Mouse (Mus musculus): ENCODE data around the gene Tcte1. TPM values are rescaled to one million over a fixed set of nuclear protein-coding genes. Genes with fewer than 3 reads are reported as not detected.

The Tcte1 gene
- polyA plus RNA-seq, 1 experiment from 2014 or later = 1.1 TPM

- peak; percentile 43 for DNase-seq (ENCODE audit: low spot score)
- 13% methylated on average over 18 of the region's 18 CpGs for WGBS
- peaks cover 39% of the 10 kb centered on the region for H3K4me1 ChIP-seq
- H3K4me3 ChIP-seq = peak overlapping the region; percentile 94
- H3K36me3 ChIP-seq (replicated peaks) = peaks cover 49% of the 10 kb centered on the region
- peak overlapping the region; percentile 94 for H3K27ac ChIP-seq (replicated peaks)
- H3K9me3 ChIP-seq = no peaks in the 10 kb centered on the region
- H3K27me3 ChIP-seq (replicated peaks; ENCODE audit: low read depth, poor library complexity, severe bottlenecking) = no peaks in the 10 kb centered on the region
Measured at GRCm38 (mm10) chr17:45564531-45565084, 41.4 kb downstream of the Tcte1 start.

- H3K36me3 ChIP-seq (replicated peaks) = peaks cover 54% of the 10 kb centered on the region
- peak overlapping the region; percentile 94 for H3K4me3 ChIP-seq
- no peaks in the 10 kb centered on the region for H3K9me3 ChIP-seq
- peaks cover 42% of the 10 kb centered on the region for H3K4me1 ChIP-seq
- H3K27me3 ChIP-seq (replicated peaks; ENCODE audit: low read depth, poor library complexity, severe bottlenecking) = no peaks in the 10 kb centered on the region
- WGBS = 95% methylated on average over 11 of the region's 11 CpGs
- DNase-seq (ENCODE audit: low spot score) = no peak
- H3K27ac ChIP-seq (replicated peaks) = peak overlapping the region; percentile 94
Measured at GRCm38 (mm10) chr17:45565103-45565502, 41.9 kb downstream of the Tcte1 start.

- WGBS = 86% methylated on average over 1 of the region's 1 CpGs
- Histone ChIP-seq H3K4me3 (peak overlapping the region; percentile 6; the same call in 1 of the 2 replicates), H3K4me1 (peaks cover 51% of the 10 kb centered on the region), H3K27ac (replicated peaks) (no peak overlapping the region), H3K9me3 (no peaks in the 10 kb centered on the region), H3K36me3 (replicated peaks) (peaks cover 59% of the 10 kb centered on the region), H3K27me3 (replicated peaks; ENCODE audit: low read depth, poor library complexity, severe bottlenecking) (no peaks in the 10 kb centered on the region)
- no peak for DNase-seq (ENCODE audit: low spot score)
Measured at GRCm38 (mm10) chr17:45566031-45566359, 42.8 kb downstream of the Tcte1 start.

DNA sequence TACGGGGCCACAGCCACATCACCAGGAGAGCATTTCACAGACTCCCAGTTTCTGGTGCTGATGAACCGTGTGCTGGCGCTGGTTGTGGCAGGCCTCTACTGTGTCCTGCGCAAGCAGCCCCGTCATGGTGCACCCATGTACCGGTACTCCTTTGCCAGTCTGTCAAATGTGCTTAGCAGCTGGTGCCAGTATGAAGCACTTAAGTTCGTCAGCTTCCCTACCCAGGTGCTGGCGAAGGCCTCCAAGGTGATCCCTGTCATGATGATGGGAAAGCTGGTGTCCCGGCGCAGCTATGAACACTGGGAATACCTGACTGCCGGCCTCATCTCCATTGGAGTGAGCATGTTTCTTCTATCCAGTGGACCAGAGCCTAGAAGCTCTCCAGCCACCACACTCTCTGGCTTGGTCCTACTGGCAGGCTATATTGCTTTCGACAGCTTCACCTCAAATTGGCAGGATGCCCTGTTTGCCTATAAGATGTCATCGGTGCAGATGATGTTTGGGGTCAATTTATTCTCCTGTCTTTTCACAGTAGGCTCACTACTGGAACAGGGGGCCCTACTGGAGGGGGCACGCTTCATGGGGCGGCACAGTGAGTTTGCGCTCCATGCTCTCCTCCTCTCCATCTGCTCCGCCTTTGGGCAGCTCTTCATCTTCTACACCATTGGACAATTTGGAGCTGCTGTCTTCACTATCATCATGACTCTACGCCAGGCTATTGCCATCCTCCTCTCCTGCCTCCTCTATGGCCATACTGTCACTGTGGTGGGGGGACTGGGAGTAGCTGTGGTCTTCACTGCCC is 43.3 kb downstream of the Tcte1 start:
- Histone ChIP-seq H3K4me3 (peak overlapping the region; percentile 30), H3K27me3 (replicated peaks; ENCODE audit: low read depth, poor library complexity, severe bottlenecking) (no peaks in the 10 kb centered on the region), H3K27ac (replicated peaks) (no peak overlapping the region), H3K9me3 (no peaks in the 10 kb centered on the region), H3K4me1 (peaks cover 56% of the 10 kb centered on the region), H3K36me3 (replicated peaks) (peaks cover 65% of the 10 kb centered on the region)
- WGBS = 76% methylated on average over 18 of the region's 18 CpGs
- DNase-seq (ENCODE audit: low spot score) = peak; percentile 44

- WGBS = 32% methylated on average over 4 of the region's 4 CpGs
- no peaks in the 10 kb centered on the region for H3K9me3 ChIP-seq
- no peaks in the 10 kb centered on the region for H3K27me3 ChIP-seq (replicated peaks; ENCODE audit: low read depth, poor library complexity, severe bottlenecking)
- peak overlapping the region; percentile 30 for H3K4me3 ChIP-seq
- peaks cover 60% of the 10 kb centered on the region for H3K4me1 ChIP-seq
- H3K36me3 ChIP-seq (replicated peaks) = peaks cover 71% of the 10 kb centered on the region
- no peak for DNase-seq (ENCODE audit: low spot score)
- no peak overlapping the region for H3K27ac ChIP-seq (replicated peaks)
Measured at GRCm38 (mm10) chr17:45567162-45567601, 43.9 kb downstream of the Tcte1 start.

DNA sequence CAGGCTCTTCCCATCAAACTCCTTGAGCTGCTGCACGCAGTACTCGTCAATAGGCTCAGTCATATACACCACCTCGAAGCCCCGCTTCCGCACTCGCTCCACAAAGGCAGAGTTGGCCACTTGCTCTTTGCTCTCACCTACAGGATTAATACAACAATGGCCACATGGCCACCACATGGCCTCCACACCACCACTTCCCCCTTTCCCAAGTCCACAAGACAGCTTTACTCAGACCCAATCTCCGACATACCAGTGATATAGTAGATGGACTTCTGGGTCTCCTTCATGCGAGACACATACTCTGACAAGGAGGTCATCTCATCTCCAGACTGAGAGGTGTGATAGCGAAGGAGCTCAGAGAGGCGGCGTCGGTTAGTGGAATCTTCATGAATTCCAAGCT is 45.8 kb downstream of the Tcte1 start:
- peak; percentile 10 for DNase-seq (ENCODE audit: low spot score)
- Histone ChIP-seq H3K36me3 (replicated peaks) (peaks cover 71% of the 10 kb centered on the region), H3K27ac (replicated peaks) (no peak overlapping the region), H3K4me3 (no peak overlapping the region), H3K4me1 (peaks cover 58% of the 10 kb centered on the region), H3K27me3 (replicated peaks; ENCODE audit: low read depth, poor library complexity, severe bottlenecking) (no peaks in the 10 kb centered on the region), H3K9me3 (no peaks in the 10 kb centered on the region)
- WGBS = 89% methylated on average over 12 of the region's 12 CpGs

DNA sequence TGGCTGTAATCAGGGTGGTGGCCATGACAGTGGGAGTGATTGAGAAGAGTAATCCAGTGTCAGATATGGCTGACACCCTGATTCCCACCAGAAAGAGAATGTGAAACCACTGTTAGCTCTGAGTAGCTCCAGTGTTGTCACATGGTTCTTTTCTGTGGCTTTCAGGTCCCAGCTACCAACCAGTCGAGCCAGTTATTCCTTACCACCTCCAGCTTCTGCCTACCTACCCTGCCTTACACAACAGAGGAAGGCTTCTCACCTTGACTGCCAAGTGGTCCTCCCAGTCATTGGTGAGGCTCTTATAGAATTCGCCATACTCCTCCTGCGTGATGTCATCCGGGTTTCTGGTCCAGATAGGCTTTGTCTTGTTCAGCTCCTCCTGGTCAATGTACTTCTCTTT is 46.8 kb downstream of the Tcte1 start:
- Histone ChIP-seq H3K27me3 (replicated peaks; ENCODE audit: low read depth, poor library complexity, severe bottlenecking) (no peaks in the 10 kb centered on the region), H3K27ac (replicated peaks) (no peak overlapping the region), H3K9me3 (no peaks in the 10 kb centered on the region), H3K36me3 (replicated peaks) (peaks cover 71% of the 10 kb centered on the region), H3K4me1 (peaks cover 58% of the 10 kb centered on the region), H3K4me3 (peak overlapping the region; percentile 1; the same call in 1 of the 2 replicates)
- 83% methylated on average over 4 of the region's 4 CpGs for WGBS
- DNase-seq (ENCODE audit: low spot score) = peak; percentile 9

- under 1% methylated on average over 57 of the region's 57 CpGs for WGBS
- Histone ChIP-seq H3K36me3 (replicated peaks) (peaks cover 48% of the 10 kb centered on the region), H3K4me1 (peaks cover 41% of the 10 kb centered on the region)
Measured at GRCm38 (mm10) chr17:45572103-45573086, 49.2 kb downstream of the Tcte1 start.

GRCm38 (mm10) chr17:45573087-45573779 is 50.0 kb downstream of the Tcte1 start, which contains the start of gene Hsp90ab1:
Hsp90ab1 (minus strand) TSS chr17:45573271.
- WGBS = under 1% methylated on average over 41 of the region's 41 CpGs
- no peaks in the 10 kb centered on the region for H3K9me3 ChIP-seq
- no peaks in the 10 kb centered on the region for H3K27me3 ChIP-seq (replicated peaks; ENCODE audit: low read depth, poor library complexity, severe bottlenecking)
- H3K4me1 ChIP-seq = peaks cover 40% of the 10 kb centered on the region
- peak within 1 kb of the TSS; percentile 100 for H3K4me3 ChIP-seq
- peak; percentile 99 for DNase-seq (ENCODE audit: low spot score)
- H3K36me3 ChIP-seq (replicated peaks) = peaks cover 40% of the 10 kb centered on the region
- H3K27ac ChIP-seq (replicated peaks) = peak within 1 kb of the TSS; percentile 99

More at GRCm38 (mm10) chr17:45572103-45573086, 49.2 kb downstream of the Tcte1 start:
- peak overlapping the region; percentile 100 for H3K4me3 ChIP-seq
- peak; percentile 92 for DNase-seq (ENCODE audit: low spot score)
- H3K9me3 ChIP-seq = no peaks in the 10 kb centered on the region
- H3K27ac ChIP-seq (replicated peaks) = peak overlapping the region; percentile 99
- no peaks in the 10 kb centered on the region for H3K27me3 ChIP-seq (replicated peaks; ENCODE audit: low read depth, poor library complexity, severe bottlenecking)

DNA sequence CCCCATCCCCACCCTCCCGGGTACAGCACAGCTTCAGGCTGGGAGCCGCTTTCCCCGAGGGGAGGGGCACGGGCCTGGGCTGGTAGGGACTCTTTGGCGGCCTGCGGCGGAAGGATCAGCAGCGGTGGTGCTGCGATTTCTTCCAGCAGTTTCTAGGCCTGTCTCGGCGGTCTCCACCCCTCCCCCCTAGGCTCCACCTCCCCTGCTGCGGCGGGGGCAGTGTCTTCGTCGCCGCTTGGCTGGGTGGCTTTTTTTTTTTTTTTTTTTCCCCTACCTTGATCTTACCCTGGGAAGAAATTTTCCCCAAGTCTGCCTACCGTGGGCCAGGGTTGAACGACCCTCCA is 50.5 kb downstream of the Tcte1 start:
- Histone ChIP-seq H3K9me3 (no peaks in the 10 kb centered on the region), H3K4me3 (peak overlapping the region; percentile 100), H3K27ac (replicated peaks) (peak overlapping the region; percentile 99), H3K36me3 (replicated peaks) (peaks cover 35% of the 10 kb centered on the region), H3K4me1 (peaks cover 40% of the 10 kb centered on the region), H3K27me3 (replicated peaks; ENCODE audit: low read depth, poor library complexity, severe bottlenecking) (no peaks in the 10 kb centered on the region)
- DNase-seq (ENCODE audit: low spot score) = peak; percentile 97
- WGBS = 0% methylated on average over 18 of the region's 18 CpGs

- Histone ChIP-seq H3K27ac (replicated peaks) (peak overlapping the region; percentile 99), H3K4me1 (peaks cover 36% of the 10 kb centered on the region), H3K27me3 (replicated peaks; ENCODE audit: low read depth, poor library complexity, severe bottlenecking) (no peaks in the 10 kb centered on the region), H3K9me3 (no peaks in the 10 kb centered on the region), H3K4me3 (peak overlapping the region; percentile 100), H3K36me3 (replicated peaks) (peaks cover 30% of the 10 kb centered on the region)
- WGBS = 4% methylated on average over 17 of the region's 17 CpGs
- DNase-seq (ENCODE audit: low spot score) = peak; percentile 73
Measured at GRCm38 (mm10) chr17:45574129-45574761, 51.0 kb downstream of the Tcte1 start.
